Mouse (Mus musculus) small intestine, adult 2 months (tissue): Measurements from ENCODE around the gene Gm26620.

Source experiments
- CTCF ChIP-seq: fragments of 200-500 bp; IDR thresholded peaks from 2 replicates; pipeline ENCODE4 v1.5.1; 2012; ENCODE audit warnings: low read depth, mild to moderate bottlenecking, control low read depth, inconsistent platforms, low read length, moderate library complexity, mixed read lengths; ENCODE audit not compliant: insufficient replicate concordance, insufficient read length; ENCODE audit errors: extremely low read depth
- POLR2A ChIP-seq: fragments of 200-500 bp; IDR thresholded peaks from 2 replicates; pipeline ENCODE4 v1.6.1; 2012; ENCODE audit warnings: low read depth, mild to moderate bottlenecking, control low read depth, inconsistent platforms, low read length, moderate library complexity

GRCm38 (mm10) chr1:170903485-170903884, 18.6 kb downstream of the Gm26620 start:
- TF ChIP-seq CTCF (no peak), POLR2A (no peak)
